Mouse (Mus musculus) cortical plate, adult 2 months (tissue): ENCODE results near the gene Moxd1. TPM values are rescaled to one million over a fixed set of nuclear protein-coding genes. Genes with fewer than 3 reads are reported as not detected.

Experiments used
- H3K27ac ChIP-seq: fragments of 200-500 bp; 2 replicates; pipeline ENCODE4 v1.5.1; 2012; ENCODE audit warnings: low read length, control low read depth, inconsistent platforms; ENCODE audit not compliant: insufficient read depth
- H3K4me1 ChIP-seq: fragments of 200-500 bp; 2 replicates; pipeline ENCODE4 v1.6.1; 2011; ENCODE audit warnings: low read length; ENCODE audit not compliant: control insufficient read depth, insufficient read depth
- H3K4me3 ChIP-seq: fragments of 200-500 bp; 2 replicates; pipeline ENCODE4 v1.5.1; 2011; ENCODE audit warnings: mild to moderate bottlenecking, low read length, control low read depth; ENCODE audit not compliant: insufficient read depth
- CTCF ChIP-seq: fragments of 200-500 bp; IDR thresholded peaks from 2 replicates; pipeline ENCODE4 v1.5.1; 2011; ENCODE audit warnings: mild to moderate bottlenecking, control low read depth, low read length; ENCODE audit not compliant: insufficient read depth; ENCODE audit errors: extremely low read depth
- POLR2A ChIP-seq: fragments of 200-500 bp; IDR thresholded peaks from 2 replicates; pipeline ENCODE4 v1.6.1; 2011; ENCODE audit warnings: mild to moderate bottlenecking, low read length, control low read depth; ENCODE audit not compliant: insufficient read depth; ENCODE audit errors: extremely low read depth
- polyA plus RNA-seq: library from polyadenylated mRNA; depleted of rRNA; stranded (reverse); fragments of >200 nt; gene quantifications from 2 replicates; pipeline ENCODE4 v1.2.3, GENCODE M21; 2012; rRNA removed

Gene Moxd1
- polyA plus RNA-seq, 1 experiment, result 4.5 TPM

GRCm38 (mm10) chr10:24343068-24343467 is 119.8 kb downstream of the Moxd1 start:
- TF ChIP-seq POLR2A (no peak), CTCF (no peak)

More at GRCm38 (mm10) chr10:24343068-24343467, 119.8 kb downstream of the Moxd1 start:
- no peaks in the 10 kb centered on the region for H3K4me1 ChIP-seq
- H3K27ac ChIP-seq, result no peak overlapping the region
- no peak overlapping the region for H3K4me3 ChIP-seq

Other genes starting within 250 kb of the Moxd1 start
- not detected in 2 replicates for gene Taar6, start 237.9 kb upstream of the Moxd1 start, polyA plus RNA-seq
- gene Taar7a, start 230.0 kb upstream of the Moxd1 start, polyA plus RNA-seq, result not detected in 2 replicates
- gene Taar7b, start 223.6 kb upstream of the Moxd1 start, polyA plus RNA-seq, result not detected in 2 replicates
- not detected in 2 replicates for gene Taar7d, start 196.3 kb upstream of the Moxd1 start, polyA plus RNA-seq
- gene Taar7e, start 185.9 kb upstream of the Moxd1 start, polyA plus RNA-seq, result not detected in 2 replicates
- gene Taar7f, start 174.0 kb upstream of the Moxd1 start, polyA plus RNA-seq, result not detected in 2 replicates
- gene Taar8a, start 147.0 kb upstream of the Moxd1 start, polyA plus RNA-seq, result not detected in 2 replicates
- gene Taar8b, start 131.2 kb upstream of the Moxd1 start, polyA plus RNA-seq, result not detected in 2 replicates
- not detected in 2 replicates for gene Taar8c, start 121.6 kb upstream of the Moxd1 start, polyA plus RNA-seq
- gene Taar9, start 114.0 kb upstream of the Moxd1 start, polyA plus RNA-seq, result not detected in 2 replicates
- 143 and 154 TPM in 2 replicates for gene Stx7, start 74.2 kb upstream of the Moxd1 start, polyA plus RNA-seq